Mouse (Mus musculus): ENCODE data around the gene Afg1l. TPM values are rescaled to one million over a fixed set of nuclear protein-coding genes. Genes with fewer than 3 reads are reported as not detected.
A peak's percentile ranks its signal among the peaks of the same experiment; 100 is the strongest.

The Afg1l gene
- polyA plus RNA-seq, 1 experiment from 2014 or later: 10.9 TPM

GRCm38 (mm10) chr10:42415821-42416470, 62.4 kb downstream of the Afg1l start:
- Histone ChIP-seq H3K9me3 (no peaks in the 10 kb centered on the region), H3K9ac (no peak overlapping the region), H3K27me3 (replicated peaks) (no peaks in the 10 kb centered on the region), H3K27ac (no peak overlapping the region), H3K4me1 (replicated peaks) (no peaks in the 10 kb centered on the region), H3K4me3 (replicated peaks) (no peak overlapping the region), H3K36me3 (no peaks in the 10 kb centered on the region), H3K4me2 (replicated peaks) (no peak overlapping the region)
- ATAC-seq: no peak
- WGBS: 74% methylated on average over 4 of the region's 4 CpGs

- H3K27ac ChIP-seq: no peak overlapping the region
Measured at GRCm38 (mm10) chr10:42410748-42411537, 67.4 kb downstream of the Afg1l start.

GRCm38 (mm10) chr10:42390436-42390835, 87.9 kb downstream of the Afg1l start:
- no peak overlapping the region for H3K9ac ChIP-seq
- no peaks in the 10 kb centered on the region for H3K4me1 ChIP-seq (replicated peaks)
- no peak overlapping the region for H3K4me3 ChIP-seq (replicated peaks)
- no peak overlapping the region for H3K4me2 ChIP-seq (replicated peaks)
- H3K9me3 ChIP-seq: no peaks in the 10 kb centered on the region
- H3K36me3 ChIP-seq: no peaks in the 10 kb centered on the region
- H3K27ac ChIP-seq: no peak overlapping the region
- no peak for ATAC-seq
- no peaks in the 10 kb centered on the region for H3K27me3 ChIP-seq (replicated peaks)
- 80% methylated on average over 11 of the region's 11 CpGs for WGBS

More at GRCm38 (mm10) chr10:42410748-42411537, 67.4 kb downstream of the Afg1l start:
- 66% methylated on average over 6 of the region's 6 CpGs for WGBS
- Histone ChIP-seq H3K9ac (no peak overlapping the region), H3K4me2 (replicated peaks) (no peak overlapping the region), H3K4me1 (replicated peaks) (no peaks in the 10 kb centered on the region), H3K4me3 (replicated peaks) (no peak overlapping the region), H3K9me3 (no peaks in the 10 kb centered on the region), H3K27me3 (replicated peaks) (no peaks in the 10 kb centered on the region), H3K36me3 (no peaks in the 10 kb centered on the region)
- ATAC-seq: no peak

- H3K9me3 ChIP-seq: no peaks in the 10 kb centered on the region
- ATAC-seq: no peak
Measured at GRCm38 (mm10) chr10:42388181-42388580, 90.2 kb downstream of the Afg1l start.

GRCm38 (mm10) chr10:42384946-42385644, 93.3 kb downstream of the Afg1l start:
- Histone ChIP-seq H3K9ac (no peak overlapping the region), H3K27me3 (replicated peaks) (no peaks in the 10 kb centered on the region), H3K4me3 (replicated peaks) (no peak overlapping the region), H3K4me1 (replicated peaks) (no peaks in the 10 kb centered on the region), H3K27ac (no peak overlapping the region), H3K9me3 (no peaks in the 10 kb centered on the region), H3K4me2 (replicated peaks) (no peak overlapping the region), H3K36me3 (no peaks in the 10 kb centered on the region)
- WGBS: 79% methylated on average over 13 of the region's 13 CpGs
- no peak for ATAC-seq

More at GRCm38 (mm10) chr10:42388181-42388580, 90.2 kb downstream of the Afg1l start:
- Histone ChIP-seq H3K4me2 (replicated peaks) (no peak overlapping the region), H3K36me3 (no peaks in the 10 kb centered on the region), H3K27me3 (replicated peaks) (no peaks in the 10 kb centered on the region), H3K4me3 (replicated peaks) (no peak overlapping the region), H3K9ac (no peak overlapping the region), H3K27ac (no peak overlapping the region), H3K4me1 (replicated peaks) (no peaks in the 10 kb centered on the region)

- no peaks in the 10 kb centered on the region for H3K9me3 ChIP-seq
- no peaks in the 10 kb centered on the region for H3K4me1 ChIP-seq (replicated peaks)
- H3K27me3 ChIP-seq (replicated peaks): no peaks in the 10 kb centered on the region
- no peak overlapping the region for H3K9ac ChIP-seq
- H3K36me3 ChIP-seq: no peaks in the 10 kb centered on the region
- no peak overlapping the region for H3K4me3 ChIP-seq (replicated peaks)
- H3K4me2 ChIP-seq (replicated peaks): no peak overlapping the region
- no peak for ATAC-seq
- no peak overlapping the region for H3K27ac ChIP-seq
- 74% methylated on average over 6 of the region's 6 CpGs for WGBS
Measured at GRCm38 (mm10) chr10:42383708-42384107, 94.7 kb downstream of the Afg1l start.

GRCm38 (mm10) chr10:42364216-42364615, 114.1 kb downstream of the Afg1l start:
- Histone ChIP-seq H3K27me3 (replicated peaks) (no peaks in the 10 kb centered on the region), H3K4me3 (replicated peaks) (no peak overlapping the region), H3K27ac (no peak overlapping the region), H3K9ac (no peak overlapping the region), H3K4me1 (replicated peaks) (no peaks in the 10 kb centered on the region), H3K36me3 (no peaks in the 10 kb centered on the region), H3K4me2 (replicated peaks) (no peak overlapping the region), H3K9me3 (no peaks in the 10 kb centered on the region)
- no peak for ATAC-seq
- 85% methylated on average over 10 of the region's 10 CpGs for WGBS

GRCm38 (mm10) chr10:42355980-42356379, 122.4 kb downstream of the Afg1l start:
- Histone ChIP-seq H3K4me1 (replicated peaks) (no peaks in the 10 kb centered on the region), H3K4me3 (replicated peaks) (no peak overlapping the region), H3K9ac (no peak overlapping the region), H3K27me3 (replicated peaks) (no peaks in the 10 kb centered on the region), H3K4me2 (replicated peaks) (no peak overlapping the region), H3K27ac (no peak overlapping the region), H3K9me3 (no peaks in the 10 kb centered on the region), H3K36me3 (no peaks in the 10 kb centered on the region)
- 73% methylated on average over 3 of the region's 3 CpGs for WGBS
- ATAC-seq: no peak

- ATAC-seq: peak; percentile 76
- WGBS: 63% methylated on average over 5 of the region's 5 CpGs
- H3K27ac ChIP-seq: no peak overlapping the region
Measured at GRCm38 (mm10) chr10:42347986-42348385, 130.4 kb downstream of the Afg1l start.

GRCm38 (mm10) chr10:42347127-42347526, 131.2 kb downstream of the Afg1l start:
- H3K27ac ChIP-seq: no peak overlapping the region
- no peaks in the 10 kb centered on the region for H3K9me3 ChIP-seq
- 61% methylated on average over 5 of the region's 5 CpGs for WGBS
- H3K4me3 ChIP-seq (replicated peaks): no peak overlapping the region
- no peaks in the 10 kb centered on the region for H3K27me3 ChIP-seq (replicated peaks)
- 0 out of 2 replicates have a peak, but pooled peaks cover 2% of the 10 kb centered on the region for H3K4me1 ChIP-seq (replicated peaks)
- no peaks in the 10 kb centered on the region for H3K36me3 ChIP-seq
- no peak overlapping the region for H3K9ac ChIP-seq
- no peak for ATAC-seq
- H3K4me2 ChIP-seq (replicated peaks): no peak overlapping the region

More at GRCm38 (mm10) chr10:42347986-42348385, 130.4 kb downstream of the Afg1l start:
- Histone ChIP-seq H3K4me3 (replicated peaks) (no peak overlapping the region), H3K9ac (no peak overlapping the region), H3K4me1 (replicated peaks) (0 out of 2 replicates have a peak, but pooled peaks cover 2% of the 10 kb centered on the region), H3K36me3 (no peaks in the 10 kb centered on the region), H3K4me2 (replicated peaks) (no peak overlapping the region), H3K27me3 (replicated peaks) (no peaks in the 10 kb centered on the region), H3K9me3 (no peaks in the 10 kb centered on the region)

- 71% methylated on average over 12 of the region's 12 CpGs for WGBS
- Histone ChIP-seq H3K4me2 (replicated peaks) (no peak overlapping the region), H3K9me3 (no peaks in the 10 kb centered on the region), H3K27me3 (replicated peaks) (no peaks in the 10 kb centered on the region), H3K4me3 (replicated peaks) (no peak overlapping the region), H3K27ac (no peak overlapping the region), H3K36me3 (no peaks in the 10 kb centered on the region), H3K4me1 (replicated peaks) (0 out of 2 replicates have a peak, but pooled peaks cover 2% of the 10 kb centered on the region), H3K9ac (no peak overlapping the region)
- no peak for ATAC-seq
Measured at GRCm38 (mm10) chr10:42346179-42346877, 132.0 kb downstream of the Afg1l start.

GRCm38 (mm10) chr10:42342714-42343113, 135.7 kb downstream of the Afg1l start:
- Histone ChIP-seq H3K4me3 (replicated peaks) (no peak overlapping the region), H3K9ac (no peak overlapping the region), H3K4me2 (replicated peaks) (no peak overlapping the region), H3K27ac (no peak overlapping the region), H3K27me3 (replicated peaks) (no peaks in the 10 kb centered on the region), H3K4me1 (replicated peaks) (no peaks in the 10 kb centered on the region), H3K36me3 (no peaks in the 10 kb centered on the region), H3K9me3 (no peaks in the 10 kb centered on the region)
- 78% methylated on average over 5 of the region's 5 CpGs for WGBS
- ATAC-seq: peak; percentile 63

Measured in intestine, embryonic 15.5 days (tissue).